Mouse (Mus musculus) myocyte (in vitro differentiated cells): ENCODE measurements at regions not wholly inside any gene's neighbourhood (a gene's known extent, or its start where the extent isn't known, plus 50 kb on each side); places are given as distances from the start of the nearest gene placed in this dataset.

Experiments
- CEBPB ChIP-seq: IDR thresholded peaks from 2 replicates; pipeline ENCODE4 v1.6.1; 2011; ENCODE audit warnings: mild to moderate bottlenecking, moderate library complexity; ENCODE audit not compliant: poor library complexity, insufficient read depth, severe bottlenecking
- E2F4 ChIP-seq: IDR thresholded peaks from one replicate; pipeline ENCODE4 v1.6.1; 2011; ENCODE audit warnings: mild to moderate bottlenecking, control low read depth, moderate library complexity; ENCODE audit not compliant: insufficient read depth
- MYOD1 ChIP-seq, 3 experiments: IDR thresholded peaks; one replicate each; pipeline ENCODE4 v1.6.1; 2011; ENCODE audit warnings: control low read depth in 2 of 3, low read depth in 2 of 3, mild to moderate bottlenecking in 2 of 3, moderate library complexity in 1 of 3; ENCODE audit not compliant: insufficient read length in 2 of 3, control insufficient read depth in 1 of 3
- POLR2A ChIP-seq: IDR thresholded peaks from one replicate; pipeline ENCODE4 v1.6.1; 2011; ENCODE audit warnings: low read depth, mild to moderate bottlenecking, control low read depth, moderate library complexity; ENCODE audit not compliant: insufficient read length
- REST ChIP-seq: IDR thresholded peaks from one replicate; pipeline ENCODE4 v1.6.1; 2011; ENCODE audit warnings: mild to moderate bottlenecking, control low read depth, moderate library complexity; ENCODE audit not compliant: insufficient read depth, insufficient read length
- TCF12 ChIP-seq: IDR thresholded peaks from one replicate; pipeline ENCODE4 v1.6.1; 2011; ENCODE audit warnings: mild to moderate bottlenecking, control low read depth; ENCODE audit not compliant: poor library complexity, insufficient read depth, severe bottlenecking
- TCF3 ChIP-seq: IDR thresholded peaks from one replicate; pipeline ENCODE4 v1.6.1; 2011; ENCODE audit warnings: low read depth, control low read depth; ENCODE audit not compliant: insufficient read length
- USF1 ChIP-seq: IDR thresholded peaks from one replicate; pipeline ENCODE4 v1.6.1; 2011; ENCODE audit warnings: low read depth, mild to moderate bottlenecking, control low read depth, moderate library complexity

DNA sequence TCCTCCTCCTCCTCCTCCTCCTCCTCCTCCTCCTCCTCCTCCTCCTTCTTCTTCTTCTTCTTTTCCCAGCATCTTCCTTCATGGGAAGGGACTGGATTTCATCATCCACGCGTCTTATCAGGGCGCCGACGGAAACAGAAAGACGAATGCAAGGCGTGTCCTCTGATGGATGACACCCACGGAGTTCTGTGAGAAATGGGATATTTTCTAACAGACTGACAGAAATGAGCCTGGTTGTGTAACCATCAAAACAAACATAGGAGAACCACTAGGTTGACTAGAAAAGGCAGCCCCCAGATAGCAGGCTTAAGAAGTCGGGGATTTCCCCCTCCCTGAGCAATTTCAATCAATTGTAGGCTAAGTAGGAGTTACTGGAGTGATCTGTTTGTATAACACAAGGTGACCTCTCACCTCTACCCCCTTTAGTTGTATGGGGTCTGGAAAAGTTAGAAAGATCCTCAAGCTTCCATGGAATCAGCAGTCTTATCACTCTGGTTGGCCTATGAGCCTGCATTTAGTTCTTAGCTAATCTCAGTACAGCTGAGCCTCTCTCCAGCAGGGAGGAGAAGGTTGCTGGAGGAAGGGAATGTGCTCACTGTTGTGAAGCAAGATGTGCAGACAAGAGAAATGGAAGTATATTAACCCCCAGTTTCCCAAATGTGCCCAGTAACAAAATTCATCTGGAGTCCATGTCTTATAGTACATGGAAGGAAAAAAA lies 260.0 kb upstream of the Lyplal1 start:
- no peak for TF ChIP-seq MYOD1 (IDR thresholded peaks at IDR 0.05; ENCODE audit: control insufficient read depth in 1 of 3, insufficient read length in 2 of 3, low read depth in 2 of 3)
- TF ChIP-seq CEBPB, result no peak
- no peak for TF ChIP-seq USF1
- no peak for TF ChIP-seq E2F4
- no peak for TF ChIP-seq REST
- TF ChIP-seq POLR2A, result no peak
- no peak for TF ChIP-seq TCF12
- TF ChIP-seq TCF3, result no peak
